Mouse (Mus musculus) myocyte (in vitro differentiated cells): ENCODE data around the gene Tmem189.

Source experiments
- E2F4 ChIP-seq: IDR thresholded peaks from one replicate; pipeline ENCODE4 v1.6.1; 2011; ENCODE audit warnings: mild to moderate bottlenecking, control low read depth, moderate library complexity; ENCODE audit not compliant: insufficient read depth
- POLR2AphosphoS2 ChIP-seq: IDR thresholded peaks from one replicate; pipeline ENCODE4 v1.6.1; 2011; ENCODE audit warnings: low read depth, control low read depth; ENCODE audit not compliant: insufficient read length
- REST ChIP-seq: IDR thresholded peaks from one replicate; pipeline ENCODE4 v1.6.1; 2011; ENCODE audit warnings: mild to moderate bottlenecking, control low read depth, moderate library complexity; ENCODE audit not compliant: insufficient read depth, insufficient read length
- USF1 ChIP-seq: IDR thresholded peaks from one replicate; pipeline ENCODE4 v1.6.1; 2011; ENCODE audit warnings: low read depth, mild to moderate bottlenecking, control low read depth, moderate library complexity

GRCm38 (mm10) chr2:167640279-167640678 is 49.3 kb downstream of the Tmem189 start:
- no peak for TF ChIP-seq POLR2AphosphoS2
- TF ChIP-seq E2F4: no peak
- TF ChIP-seq USF1: no peak
- TF ChIP-seq REST: no peak
